Mouse (Mus musculus) T-helper 2 cell (primary cell): ENCODE data around the gene Sqstm1.
"Not testable (repeated sequence)": the region's sequence is repeated elsewhere in the genome, so short reads cannot be mapped to it uniquely, and the experiment has no call there.

Experiments used
- in situ Hi-C: fragments of 300-600 bp; cut with MboI, MseI; formaldehyde crosslinking; loops from one replicate; pipeline ENCODE4 v1.15.1; 2025; ENCODE audit warnings: high pct_unique_total_duplicates

Sqstm1 gene

GRCm38 (mm10) chr11:50177111-50177510, 33.5 kb downstream of the Sqstm1 start:
- in situ Hi-C loops: no loop called here

- in situ Hi-C loops: no loop called here
These were observed 34.3 kb downstream of the Sqstm1 start for GRCm38 (mm10) chr11:50176351-50176750.

- in situ Hi-C loops: no loop called here
These were observed 35.9 kb downstream of the Sqstm1 start for GRCm38 (mm10) chr11:50174730-50175187.

GRCm38 (mm10) chr11:50174111-50174729, 36.4 kb downstream of the Sqstm1 start, which contains the start of gene Mrnip:
Mrnip (plus strand) TSS chr11:50174444.
- in situ Hi-C loops: not testable (repeated sequence)

GRCm38 (mm10) chr11:50168352-50168751, 42.3 kb downstream of the Sqstm1 start:
- in situ Hi-C loops: no loop called here

GRCm38 (mm10) chr11:50162338-50163050, 48.1 kb downstream of the Sqstm1 start:
- in situ Hi-C loops: loop anchor here (5.0 kb wide), 1 partner anchor 65 kb away; no protein-coding TSS in a partner anchor

GRCm38 (mm10) chr11:50161578-50162304, 48.9 kb downstream of the Sqstm1 start:
- in situ Hi-C loops: loop anchor here (5.0 kb wide), 1 partner anchor 66 kb away; no protein-coding TSS in a partner anchor

- in situ Hi-C loops: no loop called here
These were observed 51.3 kb downstream of the Sqstm1 start for GRCm38 (mm10) chr11:50159347-50159746.

GRCm38 (mm10) chr11:50158346-50158745, 52.3 kb downstream of the Sqstm1 start:
- in situ Hi-C loops: no loop called here

- in situ Hi-C loops: no loop called here
These were observed 53.8 kb downstream of the Sqstm1 start for GRCm38 (mm10) chr11:50156725-50157258.

- in situ Hi-C loops: no loop called here
These were observed 54.8 kb downstream of the Sqstm1 start for GRCm38 (mm10) chr11:50155785-50156184.

- in situ Hi-C loops: no loop called here
These were observed 55.7 kb downstream of the Sqstm1 start for GRCm38 (mm10) chr11:50154777-50155520.

GRCm38 (mm10) chr11:50154166-50154565, 56.5 kb downstream of the Sqstm1 start:
- in situ Hi-C loops: no loop called here

GRCm38 (mm10) chr11:50151374-50151773, 59.3 kb downstream of the Sqstm1 start:
- in situ Hi-C loops: no loop called here

- in situ Hi-C loops: no loop called here
These were observed 61.0 kb downstream of the Sqstm1 start for GRCm38 (mm10) chr11:50149603-50150150.
